Mouse (Mus musculus) ES-Bruce4 (cell line): ENCODE data around the gene Tunar. TPM values are rescaled to one million over a fixed set of nuclear protein-coding genes. Genes with fewer than 3 reads are reported as not detected.

Experiments
- H3K27ac ChIP-seq: 2 replicates; pipeline ENCODE4 v1.5.1; 2012; ENCODE audit warnings: low read length, inconsistent platforms; ENCODE audit not compliant: insufficient read depth
- H3K27me3 ChIP-seq: 2 replicates; pipeline ENCODE4 v1.6.1; 2012; ENCODE audit warnings: mild to moderate bottlenecking, low read length, inconsistent platforms; ENCODE audit not compliant: control insufficient read depth, poor library complexity, insufficient read depth, severe bottlenecking
- H3K36me3 ChIP-seq: 2 replicates; pipeline ENCODE4 v1.6.1; 2012; ENCODE audit warnings: inconsistent platforms, mild to moderate bottlenecking, low read length, moderate library complexity; ENCODE audit not compliant: control insufficient read depth, poor library complexity, insufficient read depth, severe bottlenecking
- H3K4me1 ChIP-seq: one replicate; pipeline ENCODE4 v1.8.1; 2011; ENCODE audit warnings: low read length; ENCODE audit not compliant: control insufficient read depth, insufficient read depth
- H3K4me3 ChIP-seq: 2 replicates; pipeline ENCODE4 v1.5.1; 2011; ENCODE audit warnings: low read depth, mild to moderate bottlenecking, low read length
- H3K9ac ChIP-seq: 2 replicates; pipeline ENCODE4 v1.6.1; 2012; ENCODE audit warnings: low read depth, mild to moderate bottlenecking, inconsistent platforms; ENCODE audit not compliant: poor library complexity, severe bottlenecking
- H3K9me3 ChIP-seq: replicated peaks from 2 replicates; pipeline ENCODE4 v1.6.1; 2012; ENCODE audit warnings: mild to moderate bottlenecking, low read length, inconsistent platforms; ENCODE audit not compliant: control insufficient read depth, poor library complexity, insufficient read depth, severe bottlenecking
- CTCF ChIP-seq: IDR thresholded peaks from one replicate; pipeline ENCODE4 v1.8.1; 2011; ENCODE audit warnings: low read depth, low read length
- EP300 ChIP-seq: IDR thresholded peaks from 2 replicates; pipeline ENCODE4 v1.6.1; 2011; ENCODE audit warnings: low read depth, low read length; ENCODE audit not compliant: insufficient read depth
- POLR2A ChIP-seq: IDR thresholded peaks from one replicate; pipeline ENCODE4 v1.8.1; 2011; ENCODE audit warnings: low read length; ENCODE audit not compliant: insufficient read depth
- polyA plus RNA-seq: library from polyadenylated mRNA; stranded (reverse); fragments of >200 nt; gene quantifications from 2 replicates; pipeline ENCODE4 v1.2.4, GENCODE M21; 2011; ENCODE audit warnings: low read depth; ENCODE audit not compliant: missing spikeins, insufficient read depth, insufficient read length

The Tunar gene
- polyA plus RNA-seq, 1 experiment = 1.5 TPM

- Histone ChIP-seq H3K9me3 (no peaks in the 10 kb centered on the region), H3K27me3 (no peaks in the 10 kb centered on the region), H3K4me1 (no peaks in the 10 kb centered on the region), H3K9ac (no peak overlapping the region), H3K36me3 (no peaks in the 10 kb centered on the region), H3K4me3 (no peak overlapping the region), H3K27ac (no peak overlapping the region)
- TF ChIP-seq CTCF = no peak
- TF ChIP-seq POLR2A = no peak
- TF ChIP-seq EP300 = no peak
Observed at GRCm38 (mm10) chr12:105382733-105383132, 49.1 kb downstream of the Tunar start.

GRCm38 (mm10) chr12:105394671-105395070 lies 61.0 kb downstream of the Tunar start:
- Histone ChIP-seq H3K36me3 (no peaks in the 10 kb centered on the region), H3K4me1 (no peaks in the 10 kb centered on the region)

DNA sequence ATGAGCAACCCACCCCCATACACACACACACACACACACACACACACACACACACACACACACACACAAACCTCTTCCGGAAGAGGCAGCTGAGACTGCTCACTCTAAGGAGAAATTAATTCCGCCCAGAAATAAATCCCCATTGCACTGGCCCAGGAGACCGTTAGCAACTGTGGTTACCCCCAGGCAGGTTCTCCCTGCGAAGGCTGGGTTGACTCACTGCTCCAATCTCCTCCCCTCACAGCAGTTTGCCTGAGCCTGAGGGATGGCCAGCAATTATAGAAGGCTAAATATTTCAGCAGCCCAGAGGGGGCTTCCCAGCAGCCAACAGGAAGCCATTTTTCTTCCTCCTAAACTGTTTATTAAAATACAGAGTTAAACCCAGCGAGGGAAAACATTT lies 64.5 kb downstream of the Tunar start:
- H3K27ac ChIP-seq = no peak overlapping the region
- H3K4me1 ChIP-seq = no peaks in the 10 kb centered on the region
- no peaks in the 10 kb centered on the region for H3K36me3 ChIP-seq
- H3K27me3 ChIP-seq = no peaks in the 10 kb centered on the region
- no peak overlapping the region for H3K9ac ChIP-seq
- H3K4me3 ChIP-seq = no peak overlapping the region
- H3K9me3 ChIP-seq = no peaks in the 10 kb centered on the region
- TF ChIP-seq CTCF (no peak), EP300 (no peak), POLR2A (no peak)

More at GRCm38 (mm10) chr12:105394671-105395070, 61.0 kb downstream of the Tunar start:
- no peak overlapping the region for H3K27ac ChIP-seq
- no peak overlapping the region for H3K9ac ChIP-seq
- no peaks in the 10 kb centered on the region for H3K9me3 ChIP-seq
- H3K27me3 ChIP-seq = no peaks in the 10 kb centered on the region
- no peak overlapping the region for H3K4me3 ChIP-seq
- TF ChIP-seq EP300 = no peak

DNA sequence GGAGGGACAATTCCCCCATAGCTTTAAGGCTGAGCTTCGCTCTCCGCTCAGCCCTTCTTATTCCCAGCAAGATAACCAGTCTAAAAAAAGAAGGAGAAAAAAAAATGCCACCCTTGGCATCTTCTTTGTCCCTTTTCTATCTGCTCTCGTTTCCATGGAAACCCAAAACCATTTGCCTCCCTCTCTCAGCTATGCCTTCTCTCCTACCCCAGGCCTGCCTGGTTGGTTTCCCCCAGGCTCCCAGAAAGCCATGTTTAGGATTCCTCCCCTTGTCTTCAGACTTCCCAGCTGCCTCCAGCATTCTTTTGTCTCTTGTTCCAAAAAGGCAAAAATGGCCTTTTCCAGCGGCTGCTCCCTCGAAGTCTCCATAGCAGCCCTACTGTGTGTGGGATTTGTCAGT lies 70.1 kb downstream of the Tunar start:
- Histone ChIP-seq H3K36me3 (no peaks in the 10 kb centered on the region), H3K9me3 (no peaks in the 10 kb centered on the region), H3K27me3 (no peaks in the 10 kb centered on the region), H3K4me3 (no peak overlapping the region), H3K27ac (no peak overlapping the region), H3K9ac (no peak overlapping the region), H3K4me1 (no peaks in the 10 kb centered on the region)
- no peak for TF ChIP-seq EP300
- no peak for TF ChIP-seq CTCF
- TF ChIP-seq POLR2A = no peak

GRCm38 (mm10) chr12:105406008-105406407 lies 72.3 kb downstream of the Tunar start:
- H3K4me3 ChIP-seq = no peak overlapping the region
- H3K36me3 ChIP-seq = no peaks in the 10 kb centered on the region
- H3K9ac ChIP-seq = no peak overlapping the region
- TF ChIP-seq EP300 = no peak
- no peaks in the 10 kb centered on the region for H3K4me1 ChIP-seq
- H3K27me3 ChIP-seq = no peaks in the 10 kb centered on the region
- H3K9me3 ChIP-seq = no peaks in the 10 kb centered on the region
- no peak overlapping the region for H3K27ac ChIP-seq

GRCm38 (mm10) chr12:105413909-105414308 lies 80.2 kb downstream of the Tunar start:
- no peak for TF ChIP-seq POLR2A
- no peak for TF ChIP-seq CTCF
- TF ChIP-seq EP300 = no peak
- H3K9ac ChIP-seq = no peak overlapping the region
- no peaks in the 10 kb centered on the region for H3K27me3 ChIP-seq
- H3K36me3 ChIP-seq = no peaks in the 10 kb centered on the region
- no peaks in the 10 kb centered on the region for H3K9me3 ChIP-seq
- no peak overlapping the region for H3K4me3 ChIP-seq
- no peak overlapping the region for H3K27ac ChIP-seq
- H3K4me1 ChIP-seq = peaks cover 2% of the 10 kb centered on the region
